Mouse (Mus musculus): ENCODE data around the gene Hapln2. TPM values are rescaled to one million over a fixed set of nuclear protein-coding genes. Genes with fewer than 3 reads are reported as not detected.

The Hapln2 gene
- total and polyA plus RNA-seq, 3 experiments: not detected

DNA sequence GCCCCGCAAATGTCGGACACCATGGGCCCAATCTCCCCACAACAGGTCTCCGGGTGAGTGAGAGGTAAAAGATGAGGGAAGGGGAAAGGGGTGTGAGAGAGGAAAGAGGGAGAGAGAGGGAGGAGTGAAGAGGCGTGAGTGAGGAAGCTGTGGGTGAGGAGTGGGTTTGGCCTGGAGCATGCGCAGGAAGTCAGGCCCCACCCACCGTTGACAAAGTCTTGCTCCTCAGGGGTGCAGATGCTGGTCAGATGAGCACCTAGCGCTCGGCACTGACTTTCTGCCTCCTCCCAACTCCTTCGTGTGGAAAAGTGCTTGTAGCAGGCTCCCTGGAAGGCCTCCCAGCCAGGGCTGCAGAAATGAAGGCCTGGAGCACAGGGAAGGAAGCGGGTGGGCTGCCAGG is 37.4 kb downstream of the Hapln2 start:
- Histone ChIP-seq H3K4me3 (ENCODE audit: control insufficient read depth in 1 of 2, insufficient read depth in 1 of 2, low read depth in 2 of 2, low read length in 2 of 2) (no peak overlapping the region), H3K36me3 (ENCODE audit: control insufficient read depth in 1 of 2, insufficient read depth in 2 of 2, low read length in 2 of 2) (no peaks in the 10 kb centered on the region; a peak in 1 of 4 replicates), H3K4me1 (ENCODE audit: control insufficient read depth in 1 of 2, insufficient read depth in 2 of 2, low read length in 2 of 2) (no peaks in the 10 kb centered on the region; a peak in 2 of 4 replicates), H3K9ac (ENCODE audit: control insufficient read depth, low read depth, low read length, poor library complexity, severe bottlenecking) (no peak overlapping the region), H3K27me3 (ENCODE audit: control insufficient read depth in 1 of 2, insufficient read depth in 2 of 2, low read length in 2 of 2) (no peaks in the 10 kb centered on the region), H3K27ac (ENCODE audit: control insufficient read depth, low read depth, low read length) (no peak overlapping the region), H3K9me3 (replicated peaks; ENCODE audit: insufficient read depth, low read length) (no peaks in the 10 kb centered on the region), H3K79me2 (ENCODE audit: control insufficient read depth, insufficient read depth, low read length, poor library complexity) (no peaks in the 10 kb centered on the region)
- TF ChIP-seq NRF1 (IDR thresholded peaks at IDR 0.05; ENCODE audit: insufficient read depth, low read depth, low read length, poor library complexity, severe bottlenecking): peak; percentile 63
- no peak for TF ChIP-seq ELF1 (IDR thresholded peaks at IDR 0.05; ENCODE audit: low read depth, low read length)
- no peak for DNase-seq (ENCODE audit: low read depth, low spot score)

DNA sequence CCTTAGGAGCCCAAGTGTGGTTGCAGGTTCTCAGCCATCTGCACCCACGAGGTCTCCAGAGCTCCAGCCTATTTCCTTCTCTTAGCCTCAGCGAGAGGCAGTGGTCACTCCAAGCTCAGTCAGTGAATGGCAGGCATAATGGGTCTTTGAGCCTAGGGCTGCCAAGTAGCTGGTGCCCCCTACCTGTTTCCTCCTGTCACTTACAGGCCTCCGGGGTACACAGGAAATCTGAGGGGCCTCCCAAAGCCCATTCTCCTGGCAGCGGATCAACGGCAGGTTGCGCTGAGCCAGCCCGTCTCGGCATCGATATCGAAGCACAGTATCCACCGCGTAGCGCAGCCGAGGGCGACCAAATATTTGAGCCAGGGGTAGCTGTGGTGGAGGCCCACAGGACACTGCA is 39.3 kb downstream of the Hapln2 start:
- no peak for DNase-seq (ENCODE audit: low read depth, low spot score)
- Histone ChIP-seq H3K27me3 (ENCODE audit: control insufficient read depth in 1 of 2, insufficient read depth in 2 of 2, low read length in 2 of 2) (no peaks in the 10 kb centered on the region), H3K4me1 (ENCODE audit: control insufficient read depth in 1 of 2, insufficient read depth in 2 of 2, low read length in 2 of 2) (no peaks in the 10 kb centered on the region; a peak in 2 of 4 replicates), H3K36me3 (ENCODE audit: control insufficient read depth in 1 of 2, insufficient read depth in 2 of 2, low read length in 2 of 2) (no peaks in the 10 kb centered on the region; a peak in 1 of 4 replicates), H3K79me2 (ENCODE audit: control insufficient read depth, insufficient read depth, low read length, poor library complexity) (no peaks in the 10 kb centered on the region), H3K27ac (ENCODE audit: control insufficient read depth, low read depth, low read length) (peak overlapping the region; percentile 12), H3K9me3 (replicated peaks; ENCODE audit: insufficient read depth, low read length) (no peaks in the 10 kb centered on the region), H3K4me3 (ENCODE audit: control insufficient read depth in 1 of 2, insufficient read depth in 1 of 2, low read depth in 2 of 2, low read length in 2 of 2) (peak overlapping the region; percentile 56 to 62), H3K9ac (ENCODE audit: control insufficient read depth, low read depth, low read length, poor library complexity, severe bottlenecking) (peak overlapping the region; percentile 60)
- no peak for TF ChIP-seq ZKSCAN1 (IDR thresholded peaks at IDR 0.05; ENCODE audit: low read depth, low read length)
- TF ChIP-seq CTCF (IDR thresholded peaks at IDR 0.05 in 2 of 3, conservative IDR thresholded peaks at IDR 0.05 in 1 of 3; ENCODE audit: control insufficient read depth in 1 of 3, insufficient read depth in 1 of 3, low read depth in 2 of 3, low read length in 3 of 3, poor library complexity in 1 of 3, severe bottlenecking in 1 of 3): peak in 1 of 3 experiments; percentile 15; a peak in 1 of 6 replicates

DNA sequence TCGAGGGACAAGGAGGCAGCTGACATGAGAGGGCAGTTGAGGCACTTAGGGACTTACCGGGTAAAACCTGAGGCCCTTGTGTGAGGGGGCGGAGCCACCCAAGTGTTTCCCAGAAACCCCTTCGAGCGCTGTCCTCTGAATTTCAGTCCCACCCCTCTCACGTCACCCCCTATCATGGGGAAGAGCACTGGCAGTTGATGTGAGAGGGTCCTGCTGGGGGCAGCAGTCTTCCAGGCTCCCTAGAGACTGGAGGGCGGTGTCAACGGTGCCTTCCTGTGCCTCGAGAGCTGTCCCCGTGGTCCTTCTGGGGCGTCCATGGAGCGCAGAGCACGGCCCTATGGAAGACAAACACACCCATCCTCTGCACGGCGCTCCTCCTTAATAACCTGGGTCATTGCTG is 39.8 kb downstream of the Hapln2 start:
- Histone ChIP-seq H3K27ac (ENCODE audit: control insufficient read depth, low read depth, low read length) (peak overlapping the region; percentile 60), H3K36me3 (ENCODE audit: control insufficient read depth in 1 of 2, insufficient read depth in 2 of 2, low read length in 2 of 2) (no peaks in the 10 kb centered on the region; a peak in 1 of 4 replicates), H3K4me3 (ENCODE audit: control insufficient read depth in 1 of 2, insufficient read depth in 1 of 2, low read depth in 2 of 2, low read length in 2 of 2) (peak overlapping the region; percentile 56 to 62), H3K27me3 (ENCODE audit: control insufficient read depth in 1 of 2, insufficient read depth in 2 of 2, low read length in 2 of 2) (no peaks in the 10 kb centered on the region), H3K4me1 (ENCODE audit: control insufficient read depth in 1 of 2, insufficient read depth in 2 of 2, low read length in 2 of 2) (no peaks in the 10 kb centered on the region; a peak in 2 of 4 replicates), H3K9ac (ENCODE audit: control insufficient read depth, low read depth, low read length, poor library complexity, severe bottlenecking) (peak overlapping the region; percentile 72), H3K79me2 (ENCODE audit: control insufficient read depth, insufficient read depth, low read length, poor library complexity) (no peaks in the 10 kb centered on the region), H3K9me3 (replicated peaks; ENCODE audit: insufficient read depth, low read length) (no peaks in the 10 kb centered on the region)
- peak; percentile 96 for DNase-seq (ENCODE audit: low read depth, low spot score)
- TF ChIP-seq ZNF384 (IDR thresholded peaks at IDR 0.05; ENCODE audit: low read depth, low read length) (no peak), POLR2AphosphoS2 (IDR thresholded peaks at IDR 0.05; ENCODE audit: low read length) (peak; percentile 83), MXI1 (IDR thresholded peaks at IDR 0.05; ENCODE audit: low read depth, low read length) (no peak), MAX (IDR thresholded peaks at IDR 0.05; ENCODE audit: low read length) (no peak; the same call in 1 of the 2 replicates), CTCF (IDR thresholded peaks at IDR 0.05 in 2 of 3, conservative IDR thresholded peaks at IDR 0.05 in 1 of 3; ENCODE audit: control insufficient read depth in 1 of 3, insufficient read depth in 1 of 3, low read depth in 2 of 3, low read length in 3 of 3, poor library complexity in 1 of 3, severe bottlenecking in 1 of 3) (peak in 2 of 3 experiments; percentile 34 to 40; a peak in 3 of 6 replicates), TCF12 (IDR thresholded peaks at IDR 0.05; ENCODE audit: low read depth, low read length) (peak; percentile 48; the same call in 1 of the 2 replicates), SMC3 (IDR thresholded peaks at IDR 0.05; ENCODE audit: low read depth, low read length) (no peak), MAZ (IDR thresholded peaks at IDR 0.05; ENCODE audit: low read depth, low read length) (peak; percentile 71; the same call in 1 of the 2 replicates), RCOR1 (IDR thresholded peaks at IDR 0.05; ENCODE audit: low read depth, low read length) (no peak), USF2 (IDR thresholded peaks at IDR 0.05; ENCODE audit: borderline replicate concordance in 1 of 2, insufficient read depth in 1 of 2, low read depth in 1 of 2, low read length in 2 of 2) (no peak), SIN3A (IDR thresholded peaks at IDR 0.05; ENCODE audit: low read length) (no peak), POLR2AphosphoS5 (IDR thresholded peaks at IDR 0.05; ENCODE audit: borderline replicate concordance, low read depth, low read length) (0 out of 2 replicates have a peak, but pooled peaks have one; percentile 36), BHLHE40 (IDR thresholded peaks at IDR 0.05; ENCODE audit: borderline replicate concordance, low read depth, low read length) (no peak), ZMIZ1 (IDR thresholded peaks at IDR 0.05; ENCODE audit: low read depth, low read length) (peak; percentile 85; the same call in 1 of the 2 replicates), ZKSCAN1 (IDR thresholded peaks at IDR 0.05; ENCODE audit: low read depth, low read length) (no peak), JUND (IDR thresholded peaks at IDR 0.05; ENCODE audit: low read depth, low read length) (no peak), KAT2A (conservative IDR thresholded peaks at IDR 0.05; ENCODE audit: low read depth, low read length) (no peak), GABPA (IDR thresholded peaks at IDR 0.05; ENCODE audit: low read depth, low read length) (no peak), ELF1 (IDR thresholded peaks at IDR 0.05; ENCODE audit: low read depth, low read length) (no peak), EP300 (IDR thresholded peaks at IDR 0.05; ENCODE audit: low read depth in 1 of 2, low read length in 2 of 2) (no peak), NRF1 (IDR thresholded peaks at IDR 0.05; ENCODE audit: insufficient read depth, low read depth, low read length, poor library complexity, severe bottlenecking) (no peak), MAFK (IDR thresholded peaks at IDR 0.05; ENCODE audit: borderline replicate concordance, low read depth, low read length) (no peak), RAD21 (IDR thresholded peaks at IDR 0.05; ENCODE audit: low read depth, low read length) (no peak), CHD1 (IDR thresholded peaks at IDR 0.05; ENCODE audit: low read depth, low read length) (no peak)
